Mouse (Mus musculus): Measurements from ENCODE around the gene Ldlrad1.

DNA sequence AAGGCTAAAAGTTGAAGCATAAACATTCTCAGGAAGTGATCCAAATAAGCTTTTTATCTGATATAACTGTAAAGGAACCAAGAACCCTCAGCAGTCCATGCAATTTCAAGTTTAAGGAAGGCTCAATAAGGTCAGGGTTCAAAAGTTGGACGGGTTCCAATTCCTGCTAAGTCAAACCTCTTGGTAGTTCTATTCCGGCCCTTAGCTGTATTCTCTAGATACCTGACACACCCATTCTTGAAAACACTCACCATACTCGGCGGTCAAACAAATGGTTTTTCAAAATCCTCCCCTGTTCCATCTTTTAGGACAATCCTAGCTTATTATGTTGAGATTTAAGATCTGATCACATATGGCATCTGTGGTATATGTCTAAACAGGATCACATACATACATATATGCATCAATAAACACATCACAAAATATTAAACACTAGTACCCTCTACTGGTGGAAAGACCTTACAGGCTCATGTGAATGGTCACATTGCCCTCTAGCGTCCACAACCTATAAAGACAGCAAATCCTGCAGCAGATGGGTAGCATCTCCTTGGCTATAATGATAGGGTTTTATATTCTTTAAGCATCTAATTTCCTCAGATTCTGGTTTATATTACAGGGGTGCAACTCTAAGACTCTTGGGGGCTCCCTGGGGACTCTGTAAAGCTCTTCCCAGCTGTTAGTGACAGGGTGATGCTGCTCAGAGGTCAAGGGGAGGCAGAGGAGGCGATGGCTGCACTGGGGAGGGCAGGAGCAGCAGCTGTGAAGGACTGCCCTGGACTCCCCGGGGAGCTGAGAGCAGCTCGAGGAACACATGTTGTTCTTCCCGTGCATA is 45.0 kb upstream of the Ldlrad1 start:
- TF ChIP-seq CTCF (IDR thresholded peaks at IDR 0.05; ENCODE audit: low read depth, low read length) (peak; percentile 90), TAL1 (conservative IDR thresholded peaks at IDR 0.05; ENCODE audit: low read depth, low read length) (no peak), GATA1 (IDR thresholded peaks at IDR 0.05; ENCODE audit: borderline replicate concordance, low read length) (no peak), POLR2AphosphoS5 (IDR thresholded peaks at IDR 0.05; ENCODE audit: insufficient replicate concordance, low read depth, low read length) (no peak), GATA2 (IDR thresholded peaks at IDR 0.05; ENCODE audit: borderline replicate concordance, low read depth, low read length) (no peak)

Data from G1E (cell line).